Mouse (Mus musculus): ENCODE measurements around the gene Ift88. TPM values are rescaled to one million over a fixed set of nuclear protein-coding genes. Genes with fewer than 3 reads are reported as not detected.
A peak's percentile ranks its signal among the peaks of the same experiment; 100 is the strongest.

Gene Ift88
- not detected in 2 replicates for total RNA-seq (2015; ENCODE audit: low replicate concordance)
- total RNA-seq (2017; ENCODE audit: low replicate concordance) = 0.64 TPM in 1 of 2 replicates, not detected in the other

- ATAC-seq (replicated peaks; ENCODE audit: low FRiP score, poor library complexity, severe bottlenecking) = peak; percentile 100
Measured at GRCm38 (mm10) chr14:57423432-57424211, at the start of gene Ift88. Gene Ift88 (plus strand): TSS chr14:57424062.

GRCm38 (mm10) chr14:57375205-57375604 lies 48.7 kb upstream of the Ift88 start:
- ATAC-seq (replicated peaks; ENCODE audit: low FRiP score, poor library complexity, severe bottlenecking) = no peak

- no peak for ATAC-seq (replicated peaks; ENCODE audit: low FRiP score, poor library complexity, severe bottlenecking)
Measured at GRCm38 (mm10) chr14:57376016-57376415, 47.8 kb upstream of the Ift88 start.

GRCm38 (mm10) chr14:57376956-57377355 lies 46.9 kb upstream of the Ift88 start:
- no peak for ATAC-seq (replicated peaks; ENCODE audit: low FRiP score, poor library complexity, severe bottlenecking)

- ATAC-seq (replicated peaks; ENCODE audit: low FRiP score, poor library complexity, severe bottlenecking) = no peak
Measured at GRCm38 (mm10) chr14:57377531-57377930, 46.3 kb upstream of the Ift88 start.

- no peak for ATAC-seq (replicated peaks; ENCODE audit: low FRiP score, poor library complexity, severe bottlenecking)
Measured at GRCm38 (mm10) chr14:57385667-57386066, 38.2 kb upstream of the Ift88 start.

- peak; percentile 51 for ATAC-seq (replicated peaks; ENCODE audit: low FRiP score, poor library complexity, severe bottlenecking)
Measured at GRCm38 (mm10) chr14:57386758-57387561, 36.9 kb upstream of the Ift88 start.

GRCm38 (mm10) chr14:57391621-57392020 lies 32.2 kb upstream of the Ift88 start:
- ATAC-seq (replicated peaks; ENCODE audit: low FRiP score, poor library complexity, severe bottlenecking) = no peak

- ATAC-seq (replicated peaks; ENCODE audit: low FRiP score, poor library complexity, severe bottlenecking) = no peak
Measured at GRCm38 (mm10) chr14:57392278-57392677, 31.6 kb upstream of the Ift88 start.

GRCm38 (mm10) chr14:57395470-57395869 lies 28.4 kb upstream of the Ift88 start:
- no peak for ATAC-seq (replicated peaks; ENCODE audit: low FRiP score, poor library complexity, severe bottlenecking)

GRCm38 (mm10) chr14:57397221-57397620 lies 26.6 kb upstream of the Ift88 start:
- ATAC-seq (replicated peaks; ENCODE audit: low FRiP score, poor library complexity, severe bottlenecking) = no peak

- peak; percentile 99 for ATAC-seq (replicated peaks; ENCODE audit: low FRiP score, poor library complexity, severe bottlenecking)
Measured at GRCm38 (mm10) chr14:57398065-57398757, 25.7 kb upstream of the Ift88 start, which contains the start of gene Cryl1. Gene Cryl1 (minus strand): TSS chr14:57398529.

GRCm38 (mm10) chr14:57398813-57399427 lies 24.9 kb upstream of the Ift88 start:
- ATAC-seq (replicated peaks; ENCODE audit: low FRiP score, poor library complexity, severe bottlenecking) = peak; percentile 43

- no peak for ATAC-seq (replicated peaks; ENCODE audit: low FRiP score, poor library complexity, severe bottlenecking)
Measured at GRCm38 (mm10) chr14:57402815-57403214, 21.0 kb upstream of the Ift88 start.

GRCm38 (mm10) chr14:57407039-57407987 lies 16.5 kb upstream of the Ift88 start:
- ATAC-seq (replicated peaks; ENCODE audit: low FRiP score, poor library complexity, severe bottlenecking) = no peak

GRCm38 (mm10) chr14:57408100-57408499 lies 15.8 kb upstream of the Ift88 start:
- ATAC-seq (replicated peaks; ENCODE audit: low FRiP score, poor library complexity, severe bottlenecking) = no peak

GRCm38 (mm10) chr14:57409106-57409505 lies 14.8 kb upstream of the Ift88 start:
- no peak for ATAC-seq (replicated peaks; ENCODE audit: low FRiP score, poor library complexity, severe bottlenecking)

- ATAC-seq (replicated peaks; ENCODE audit: low FRiP score, poor library complexity, severe bottlenecking) = no peak
Measured at GRCm38 (mm10) chr14:57412166-57412565, 11.7 kb upstream of the Ift88 start.

GRCm38 (mm10) chr14:57417187-57417586 lies 6.7 kb upstream of the Ift88 start:
- no peak for ATAC-seq (replicated peaks; ENCODE audit: low FRiP score, poor library complexity, severe bottlenecking)

Data from erythroid progenitor cell, adult 5-6 weeks (primary cell).